Mouse (Mus musculus) cerebellum, adult 2 months (tissue): Measurements from ENCODE around the gene R3hdml. TPM values are rescaled to one million over a fixed set of nuclear protein-coding genes. Genes with fewer than 3 reads are reported as not detected.
A peak's percentile ranks its signal among the peaks of the same experiment; 100 is the strongest.

ENCODE experiments used
- DNase-seq, 2 experiments: peaks; one replicate each; pipeline ENCODE4 v3.0.0; 2021
- H3K27ac ChIP-seq: fragments of 200-500 bp; 2 replicates; pipeline ENCODE4 v1.5.1; 2012; ENCODE audit warnings: low read length, control low read depth, inconsistent platforms; ENCODE audit not compliant: insufficient read depth
- H3K27me3 ChIP-seq: fragments of 200-500 bp; 2 replicates; pipeline ENCODE4 v1.6.1; 2012; ENCODE audit warnings: inconsistent platforms, mild to moderate bottlenecking, low read length, moderate library complexity; ENCODE audit not compliant: control insufficient read depth, insufficient read depth
- H3K4me1 ChIP-seq: fragments of 200-500 bp; 2 replicates; pipeline ENCODE4 v1.6.1; 2011; ENCODE audit warnings: low read length; ENCODE audit not compliant: control insufficient read depth, insufficient read depth
- H3K4me3 ChIP-seq: fragments of 200-500 bp; replicated peaks from 2 replicates; pipeline ENCODE3; 2011; ENCODE audit warnings: mild to moderate bottlenecking, low read depth, low read length, control low read depth; ENCODE audit not compliant: insufficient read depth
- CTCF ChIP-seq: fragments of 200-500 bp; IDR thresholded peaks from 2 replicates; pipeline ENCODE4 v1.5.1; 2011; ENCODE audit warnings: low read depth, mild to moderate bottlenecking, control low read depth, low read length, moderate library complexity, borderline replicate concordance; ENCODE audit not compliant: insufficient read depth
- POLR2A ChIP-seq: fragments of 200-500 bp; IDR thresholded peaks from 2 replicates; pipeline ENCODE4 v1.6.1; 2011; ENCODE audit warnings: low read length, control low read depth, borderline replicate concordance; ENCODE audit not compliant: insufficient read depth
- WGBS: fragments of 180-500 bp; shearing (Covaris S2); methylation state at CpG from one replicate; pipeline ENCODE4 v1.1.7; 2018; 5-methylcytosine and 5-hydroxymethylcytosine counted together
- polyA plus RNA-seq: library from polyadenylated mRNA; depleted of rRNA; stranded (reverse); fragments of >200 nt; gene quantifications from 2 replicates; pipeline ENCODE4 v1.2.3, GENCODE M21; 2012

R3hdml gene
- polyA plus RNA-seq, 1 experiment: not detected

- Histone ChIP-seq H3K4me3 (no peak overlapping the region), H3K4me1 (no peaks in the 10 kb centered on the region), H3K27me3 (no peaks in the 10 kb centered on the region), H3K27ac (no peak overlapping the region)
- DNase-seq: no peak
- 17% methylated on average over 2 of the region's 2 CpGs for WGBS
- TF ChIP-seq CTCF: no peak
- TF ChIP-seq POLR2A: no peak
Measured at GRCm38 (mm10) chr2:163502219-163502618, 10.1 kb downstream of the R3hdml start.

- no peak for TF ChIP-seq CTCF
- no peak for TF ChIP-seq POLR2A
- WGBS: 72% methylated on average over 7 of the region's 7 CpGs
- Histone ChIP-seq H3K4me3 (no peak overlapping the region), H3K27ac (no peak overlapping the region), H3K4me1 (no peaks in the 10 kb centered on the region), H3K27me3 (no peaks in the 10 kb centered on the region)
- no peak for DNase-seq
Measured at GRCm38 (mm10) chr2:163503191-163503590, 11.1 kb downstream of the R3hdml start.

GRCm38 (mm10) chr2:163506300-163507004 is 14.3 kb downstream of the R3hdml start, which contains the start of gene Hnf4a:
TSS of gene Hnf4a (plus strand) at chr2:163506808.
- TF ChIP-seq CTCF: no peak
- no peak for TF ChIP-seq POLR2A
- H3K27ac ChIP-seq: no peak within 1 kb of the TSS
- H3K27me3 ChIP-seq: no peaks in the 10 kb centered on the region
- 84% methylated on average over 10 of the region's 10 CpGs for WGBS
- DNase-seq: no peak
- H3K4me1 ChIP-seq: no peaks in the 10 kb centered on the region
- H3K4me3 ChIP-seq: no peak within 1 kb of the TSS

GRCm38 (mm10) chr2:163525761-163526243 is 33.7 kb downstream of the R3hdml start:
- H3K4me1 ChIP-seq: no peaks in the 10 kb centered on the region
- WGBS: 88% methylated on average over 7 of the region's 7 CpGs
- no peak for DNase-seq
- no peak overlapping the region for H3K27ac ChIP-seq
- H3K4me3 ChIP-seq: no peak overlapping the region
- no peaks in the 10 kb centered on the region for H3K27me3 ChIP-seq
- TF ChIP-seq POLR2A: no peak
- TF ChIP-seq CTCF: no peak

DNA sequence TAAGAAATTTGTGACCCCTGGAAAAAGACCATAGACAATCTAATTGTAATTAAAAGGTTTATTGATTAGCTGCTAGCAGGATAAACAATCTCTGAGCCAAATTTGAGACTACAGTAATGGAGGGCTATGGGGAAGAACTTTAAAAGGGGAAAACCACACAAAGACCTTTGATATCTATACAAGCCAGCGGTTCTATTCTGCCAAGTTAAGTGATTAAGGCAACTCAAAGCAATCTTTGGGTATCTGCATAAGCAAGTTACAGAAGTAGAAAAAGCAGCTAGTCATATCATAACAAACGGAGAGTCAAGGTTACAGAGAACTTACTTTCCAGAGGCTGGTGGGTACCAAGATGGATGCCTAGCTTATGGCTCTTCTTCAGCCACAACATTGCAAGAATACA is 35.4 kb downstream of the R3hdml start:
- Histone ChIP-seq H3K27ac (no peak overlapping the region), H3K27me3 (no peaks in the 10 kb centered on the region), H3K4me3 (no peak overlapping the region), H3K4me1 (peaks cover 4% of the 10 kb centered on the region; the same call in 1 of the 2 replicates)
- TF ChIP-seq CTCF: no peak
- TF ChIP-seq POLR2A: no peak
- 87% methylated on average over 2 of the region's 2 CpGs for WGBS
- no peak for DNase-seq

DNA sequence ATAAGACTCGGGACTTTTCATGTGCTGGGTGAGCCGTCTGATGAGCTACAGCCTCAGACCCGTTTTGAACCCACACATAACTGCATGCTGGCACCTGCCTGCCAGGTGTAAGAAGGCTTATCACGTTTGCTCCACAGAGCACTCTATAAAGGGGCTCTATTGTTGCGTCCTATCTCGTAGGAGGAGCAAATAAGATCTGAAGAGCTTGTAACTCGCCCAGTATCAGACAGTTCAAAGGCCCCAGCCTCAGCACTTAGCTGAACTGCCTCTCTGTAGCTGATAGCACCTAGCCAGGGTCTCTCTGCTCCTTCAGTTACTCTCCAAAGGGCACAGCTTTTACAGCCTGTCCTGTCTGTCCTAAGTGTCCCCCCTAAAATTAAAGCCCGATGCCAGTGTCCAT is 38.3 kb downstream of the R3hdml start:
- TF ChIP-seq CTCF (no peak), POLR2A (no peak)
- H3K27me3 ChIP-seq: no peaks in the 10 kb centered on the region
- no peak overlapping the region for H3K4me3 ChIP-seq
- no peak for DNase-seq
- 79% methylated on average over 8 of the region's 8 CpGs for WGBS
- H3K27ac ChIP-seq: no peak overlapping the region
- peaks cover 11% of the 10 kb centered on the region; the same call in 1 of the 2 replicates for H3K4me1 ChIP-seq

DNA sequence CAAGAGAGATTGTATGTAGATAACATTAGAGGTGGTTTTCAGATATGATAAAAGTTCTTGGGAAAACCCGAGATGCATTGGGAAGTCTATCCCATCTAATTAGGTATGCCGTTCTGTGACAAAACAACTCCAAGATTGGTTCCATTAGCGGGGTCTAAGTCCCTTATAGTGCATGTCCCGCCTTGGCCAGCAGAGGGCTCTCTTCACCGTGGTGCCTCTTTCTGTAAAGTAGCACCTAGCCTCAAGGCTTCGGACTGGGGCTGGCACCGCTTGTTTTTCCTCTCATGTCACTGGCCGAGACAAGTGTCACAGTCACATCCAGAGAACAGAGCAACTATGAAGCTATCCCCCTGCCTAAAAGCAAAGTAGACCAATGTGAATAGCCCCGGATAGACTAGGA is 39.8 kb downstream of the R3hdml start:
- H3K4me1 ChIP-seq: peaks cover 11% of the 10 kb centered on the region; the same call in 1 of the 2 replicates
- peak; percentile 69 to 82 for DNase-seq
- H3K27me3 ChIP-seq: no peaks in the 10 kb centered on the region
- TF ChIP-seq POLR2A (no peak), CTCF (peak; percentile 93)
- no peak overlapping the region for H3K4me3 ChIP-seq
- H3K27ac ChIP-seq: no peak overlapping the region
- WGBS: 8% methylated on average over 9 of the region's 9 CpGs

GRCm38 (mm10) chr2:163533226-163533625 is 41.1 kb downstream of the R3hdml start:
- Histone ChIP-seq H3K27ac (no peak overlapping the region), H3K4me1 (peaks cover 11% of the 10 kb centered on the region; the same call in 1 of the 2 replicates), H3K27me3 (no peaks in the 10 kb centered on the region), H3K4me3 (no peak overlapping the region)
- TF ChIP-seq POLR2A (no peak), CTCF (no peak)
- WGBS: 91% methylated on average over 9 of the region's 9 CpGs
- no peak for DNase-seq

- DNase-seq: peak; percentile 80 to 90
- no peaks in the 10 kb centered on the region for H3K27me3 ChIP-seq
- H3K4me3 ChIP-seq: peak overlapping the region; percentile 50
- H3K27ac ChIP-seq: no peak overlapping the region
- 12% methylated on average over 22 of the region's 22 CpGs for WGBS
- peaks cover 11% of the 10 kb centered on the region; the same call in 1 of the 2 replicates for H3K4me1 ChIP-seq
- TF ChIP-seq POLR2A (no peak), CTCF (peak; percentile 94)
Measured at GRCm38 (mm10) chr2:163534958-163535524, 42.9 kb downstream of the R3hdml start.
